Mouse (Mus musculus): ENCODE data around the gene Elmo1.

Gene Elmo1

GRCm38 (mm10) chr13:20173987-20174654, 83.7 kb downstream of the Elmo1 start:
- no peak for DNase-seq

- DNase-seq = no peak
Observed at GRCm38 (mm10) chr13:20174655-20175280, 84.4 kb downstream of the Elmo1 start.

GRCm38 (mm10) chr13:20180738-20181137, 90.3 kb downstream of the Elmo1 start:
- no peak for DNase-seq

GRCm38 (mm10) chr13:20181321-20181720, 90.9 kb downstream of the Elmo1 start:
- no peak for DNase-seq

GRCm38 (mm10) chr13:20182239-20182825, 91.9 kb downstream of the Elmo1 start:
- no peak for DNase-seq

GRCm38 (mm10) chr13:20183512-20184238, 93.3 kb downstream of the Elmo1 start:
- DNase-seq = peak; percentile 57 to 80

GRCm38 (mm10) chr13:20184239-20185033, 94.0 kb downstream of the Elmo1 start:
- DNase-seq = peak; percentile 49 to 56

GRCm38 (mm10) chr13:20185034-20185846, 94.8 kb downstream of the Elmo1 start:
- DNase-seq = peak; percentile 76 to 84

GRCm38 (mm10) chr13:20185847-20186213, 95.4 kb downstream of the Elmo1 start:
- no peak for DNase-seq

- DNase-seq = no peak
Observed at GRCm38 (mm10) chr13:20187647-20188046, 97.3 kb downstream of the Elmo1 start.

- DNase-seq = no peak
Observed at GRCm38 (mm10) chr13:20192009-20192584, 101.7 kb downstream of the Elmo1 start.

GRCm38 (mm10) chr13:20200582-20200981, 110.2 kb downstream of the Elmo1 start:
- DNase-seq = peak in 1 of 2 experiments; percentile 27

GRCm38 (mm10) chr13:20202617-20203016, 112.2 kb downstream of the Elmo1 start:
- DNase-seq = no peak

- DNase-seq = no peak
Observed at GRCm38 (mm10) chr13:20204165-20204564, 113.8 kb downstream of the Elmo1 start.

- no peak for DNase-seq
Observed at GRCm38 (mm10) chr13:20205007-20205745, 114.8 kb downstream of the Elmo1 start.

- DNase-seq = no peak
Observed at GRCm38 (mm10) chr13:20205746-20206145, 115.3 kb downstream of the Elmo1 start.

- peak; percentile 48 to 73 for DNase-seq
Observed at GRCm38 (mm10) chr13:20207126-20207525, 116.7 kb downstream of the Elmo1 start.

- no peak for DNase-seq
Observed at GRCm38 (mm10) chr13:20207950-20208642, 117.7 kb downstream of the Elmo1 start.

- DNase-seq = no peak
Observed at GRCm38 (mm10) chr13:20208867-20209266, 118.5 kb downstream of the Elmo1 start.

- DNase-seq = no peak
Observed at GRCm38 (mm10) chr13:20211780-20212179, 121.4 kb downstream of the Elmo1 start.
